Mouse (Mus musculus) cortical plate, adult 2 months (tissue): ENCODE data around the gene Bnip1.

ENCODE experiments used
- CTCF ChIP-seq: fragments of 200-500 bp; IDR thresholded peaks from 2 replicates; pipeline ENCODE4 v1.5.1; 2011; ENCODE audit warnings: mild to moderate bottlenecking, control low read depth, low read length; ENCODE audit not compliant: insufficient read depth; ENCODE audit errors: extremely low read depth
- POLR2A ChIP-seq: fragments of 200-500 bp; IDR thresholded peaks from 2 replicates; pipeline ENCODE4 v1.6.1; 2011; ENCODE audit warnings: mild to moderate bottlenecking, low read length, control low read depth; ENCODE audit not compliant: insufficient read depth; ENCODE audit errors: extremely low read depth

GRCm38 (mm10) chr17:26742581-26742980 is 38.3 kb upstream of the Bnip1 start:
- TF ChIP-seq POLR2A (no peak), CTCF (no peak)
